Mouse (Mus musculus): ENCODE data around the gene Lrrc36. TPM values are rescaled to one million over a fixed set of nuclear protein-coding genes. Genes with fewer than 3 reads are reported as not detected.

Lrrc36 gene
- polyA plus RNA-seq, 1 experiment from 2014 or later = 0.31 TPM

GRCm38 (mm10) chr8:105433021-105433420 lies 19.6 kb downstream of the Lrrc36 start:
- 35% methylated on average over 6 of the region's 6 CpGs for WGBS

GRCm38 (mm10) chr8:105433511-105433910 lies 20.1 kb downstream of the Lrrc36 start:
- Histone ChIP-seq H3K4me3 (no peak overlapping the region), H3K27me3 (no peaks in the 10 kb centered on the region), H3K4me2 (replicated peaks) (no peak overlapping the region), H3K9ac (no peak overlapping the region), H3K9me3 (no peaks in the 10 kb centered on the region), H3K36me3 (no peaks in the 10 kb centered on the region), H3K4me1 (peaks cover 6% of the 10 kb centered on the region; the same call in 1 of the 2 replicates), H3K27ac (no peak overlapping the region)
- no peak for ATAC-seq (ENCODE audit: insufficient number of reproducible peaks, insufficient read depth, low FRiP score, low TSS enrichment)
- WGBS = 51% methylated on average over 5 of the region's 5 CpGs

More at GRCm38 (mm10) chr8:105433021-105433420, 19.6 kb downstream of the Lrrc36 start:
- Histone ChIP-seq H3K36me3 (no peaks in the 10 kb centered on the region), H3K9ac (no peak overlapping the region), H3K4me1 (peaks cover 6% of the 10 kb centered on the region; the same call in 1 of the 2 replicates), H3K4me3 (no peak overlapping the region), H3K9me3 (no peaks in the 10 kb centered on the region), H3K27me3 (no peaks in the 10 kb centered on the region), H3K4me2 (replicated peaks) (no peak overlapping the region), H3K27ac (no peak overlapping the region)
- ATAC-seq (ENCODE audit: insufficient number of reproducible peaks, insufficient read depth, low FRiP score, low TSS enrichment) = no peak

- Histone ChIP-seq H3K27ac (no peak overlapping the region), H3K4me2 (replicated peaks) (no peak overlapping the region), H3K36me3 (no peaks in the 10 kb centered on the region), H3K9ac (no peak overlapping the region), H3K9me3 (no peaks in the 10 kb centered on the region), H3K4me3 (no peak overlapping the region), H3K27me3 (no peaks in the 10 kb centered on the region), H3K4me1 (peaks cover 6% of the 10 kb centered on the region; the same call in 1 of the 2 replicates)
- 67% methylated on average over 5 of the region's 5 CpGs for WGBS
- no peak for ATAC-seq (ENCODE audit: insufficient number of reproducible peaks, insufficient read depth, low FRiP score, low TSS enrichment)
Measured at GRCm38 (mm10) chr8:105434136-105434535, 20.8 kb downstream of the Lrrc36 start.

- no peak overlapping the region for H3K27ac ChIP-seq
- no peaks in the 10 kb centered on the region for H3K27me3 ChIP-seq
- H3K4me2 ChIP-seq (replicated peaks) = no peak overlapping the region
- H3K4me1 ChIP-seq = peaks cover 6% of the 10 kb centered on the region; the same call in 1 of the 2 replicates
- H3K4me3 ChIP-seq = no peak overlapping the region
- H3K9me3 ChIP-seq = no peaks in the 10 kb centered on the region
- no peaks in the 10 kb centered on the region for H3K36me3 ChIP-seq
- WGBS = 73% methylated on average over 5 of the region's 5 CpGs
- H3K9ac ChIP-seq = no peak overlapping the region
- no peak for ATAC-seq (ENCODE audit: insufficient number of reproducible peaks, insufficient read depth, low FRiP score, low TSS enrichment)
Measured at GRCm38 (mm10) chr8:105436218-105436617, 22.8 kb downstream of the Lrrc36 start.

GRCm38 (mm10) chr8:105437078-105437748 lies 23.8 kb downstream of the Lrrc36 start:
- no peak for ATAC-seq (ENCODE audit: insufficient number of reproducible peaks, insufficient read depth, low FRiP score, low TSS enrichment)
- 86% methylated on average over 5 of the region's 5 CpGs for WGBS
- no peaks in the 10 kb centered on the region for H3K9me3 ChIP-seq

GRCm38 (mm10) chr8:105438865-105439264 lies 25.5 kb downstream of the Lrrc36 start:
- Histone ChIP-seq H3K9ac (no peak overlapping the region), H3K36me3 (no peaks in the 10 kb centered on the region), H3K27me3 (no peaks in the 10 kb centered on the region), H3K9me3 (no peaks in the 10 kb centered on the region), H3K4me3 (no peak overlapping the region), H3K4me2 (replicated peaks) (no peak overlapping the region), H3K4me1 (no peaks in the 10 kb centered on the region), H3K27ac (no peak overlapping the region)
- ATAC-seq (ENCODE audit: insufficient number of reproducible peaks, insufficient read depth, low FRiP score, low TSS enrichment) = no peak
- WGBS = 25% methylated on average over 5 of the region's 5 CpGs

More at GRCm38 (mm10) chr8:105437078-105437748, 23.8 kb downstream of the Lrrc36 start:
- no peaks in the 10 kb centered on the region for H3K27me3 ChIP-seq
- no peak overlapping the region for H3K4me2 ChIP-seq (replicated peaks)
- no peak overlapping the region for H3K27ac ChIP-seq
- no peak overlapping the region for H3K4me3 ChIP-seq
- peaks cover 6% of the 10 kb centered on the region; the same call in 1 of the 2 replicates for H3K4me1 ChIP-seq
- H3K9ac ChIP-seq = no peak overlapping the region
- H3K36me3 ChIP-seq = no peaks in the 10 kb centered on the region

GRCm38 (mm10) chr8:105441433-105441832 lies 28.1 kb downstream of the Lrrc36 start:
- no peak overlapping the region for H3K4me3 ChIP-seq
- H3K27ac ChIP-seq = no peak overlapping the region
- H3K4me2 ChIP-seq (replicated peaks) = no peak overlapping the region
- H3K27me3 ChIP-seq = no peaks in the 10 kb centered on the region
- H3K36me3 ChIP-seq = no peaks in the 10 kb centered on the region
- ATAC-seq (ENCODE audit: insufficient number of reproducible peaks, insufficient read depth, low FRiP score, low TSS enrichment) = no peak
- no peak overlapping the region for H3K9ac ChIP-seq
- WGBS = 7% methylated on average over 6 of the region's 6 CpGs
- no peaks in the 10 kb centered on the region for H3K9me3 ChIP-seq
- H3K4me1 ChIP-seq = peaks cover 9% of the 10 kb centered on the region; the same call in 1 of the 2 replicates

GRCm38 (mm10) chr8:105442661-105443060 lies 29.3 kb downstream of the Lrrc36 start:
- Histone ChIP-seq H3K4me2 (replicated peaks) (no peak overlapping the region), H3K4me3 (no peak overlapping the region), H3K27ac (no peak overlapping the region), H3K9ac (no peak overlapping the region), H3K9me3 (no peaks in the 10 kb centered on the region), H3K4me1 (peaks cover 9% of the 10 kb centered on the region; the same call in 1 of the 2 replicates), H3K27me3 (no peaks in the 10 kb centered on the region), H3K36me3 (no peaks in the 10 kb centered on the region)
- no peak for ATAC-seq (ENCODE audit: insufficient number of reproducible peaks, insufficient read depth, low FRiP score, low TSS enrichment)
- WGBS = 83% methylated on average over 5 of the region's 5 CpGs

- no peak for ATAC-seq (ENCODE audit: insufficient number of reproducible peaks, insufficient read depth, low FRiP score, low TSS enrichment)
- Histone ChIP-seq H3K4me2 (replicated peaks) (no peak overlapping the region), H3K27ac (0 out of 2 replicates have a peak overlapping the region, but pooled peaks have one; percentile 1), H3K36me3 (no peaks in the 10 kb centered on the region), H3K4me3 (no peak overlapping the region), H3K4me1 (peaks cover 9% of the 10 kb centered on the region; the same call in 1 of the 2 replicates), H3K9ac (no peak overlapping the region), H3K27me3 (no peaks in the 10 kb centered on the region), H3K9me3 (no peaks in the 10 kb centered on the region)
- 43% methylated on average over 11 of the region's 11 CpGs for whole genome bisulfite sequencing
Measured at GRCm38 (mm10) chr8:105445296-105446126, 32.1 kb downstream of the Lrrc36 start.

- no peak overlapping the region for H3K4me3 ChIP-seq
- no peaks in the 10 kb centered on the region for H3K36me3 ChIP-seq
- H3K4me1 ChIP-seq = peaks cover 9% of the 10 kb centered on the region; the same call in 1 of the 2 replicates
- H3K9ac ChIP-seq = no peak overlapping the region
- no peak for ATAC-seq (ENCODE audit: insufficient number of reproducible peaks, insufficient read depth, low FRiP score, low TSS enrichment)
- H3K27ac ChIP-seq = no peak overlapping the region
- H3K9me3 ChIP-seq = no peaks in the 10 kb centered on the region
- no peaks in the 10 kb centered on the region for H3K27me3 ChIP-seq
- 20% methylated on average over 4 of the region's 4 CpGs for WGBS
- H3K4me2 ChIP-seq (replicated peaks) = no peak overlapping the region
Measured at GRCm38 (mm10) chr8:105446127-105446552, 32.8 kb downstream of the Lrrc36 start.

GRCm38 (mm10) chr8:105448188-105448587 lies 34.8 kb downstream of the Lrrc36 start:
- no peak for ATAC-seq (ENCODE audit: insufficient number of reproducible peaks, insufficient read depth, low FRiP score, low TSS enrichment)
- Histone ChIP-seq H3K27ac (no peak overlapping the region), H3K9me3 (no peaks in the 10 kb centered on the region), H3K4me3 (no peak overlapping the region), H3K9ac (no peak overlapping the region), H3K36me3 (no peaks in the 10 kb centered on the region), H3K4me1 (peaks cover 9% of the 10 kb centered on the region; the same call in 1 of the 2 replicates), H3K4me2 (replicated peaks) (no peak overlapping the region), H3K27me3 (no peaks in the 10 kb centered on the region)
- WGBS = 94% methylated on average over 3 of the region's 3 CpGs

Measured in embryonic facial prominence, embryonic 12.5 days (tissue).